Mouse (Mus musculus): ENCODE measurements at regions not wholly inside any gene's neighbourhood (a gene's known extent, or its start where the extent isn't known, plus 50 kb on each side); places are given as distances from the start of the nearest gene placed in this dataset.

- no peak for TF ChIP-seq POLR2A (IDR thresholded peaks at IDR 0.05; ENCODE audit: borderline replicate concordance, extremely low read depth, low read depth, low read length)
- no peak for TF ChIP-seq CTCF (IDR thresholded peaks at IDR 0.05; ENCODE audit: insufficient read depth, low read length)
Measured at GRCm38 (mm10) chr2:174021538-174021937, 54.6 kb upstream of the Stx16 start.
